Mouse (Mus musculus): ENCODE measurements at regions not wholly inside any gene's neighbourhood (a gene's known extent, or its start where the extent isn't known, plus 50 kb on each side); places are given as distances from the start of the nearest gene placed in this dataset.

- Histone ChIP-seq H3K27me3 (ENCODE audit: insufficient read depth, low read length) (no peaks in the 10 kb centered on the region; the same call in 1 of the 2 replicates), H3K36me3 (replicated peaks) (no peaks in the 10 kb centered on the region), H3K4me1 (ENCODE audit: insufficient read depth, low read depth, low read length) (no peaks in the 10 kb centered on the region), H3K4me3 (ENCODE audit: low read depth, low read length) (no peak overlapping the region), H3K9me3 (replicated peaks) (no peaks in the 10 kb centered on the region)
- ATAC-seq (ENCODE audit: extremely low read depth, insufficient number of reproducible peaks, low FRiP score, poor library complexity, severe bottlenecking) (no peak), DNase-seq (ENCODE audit: low spot score) (no peak)
- no peak for TF ChIP-seq CTCF (IDR thresholded peaks at IDR 0.05; ENCODE audit: low read depth, low read length)
- no peak for TF ChIP-seq TAL1 (conservative IDR thresholded peaks at IDR 0.05; ENCODE audit: low read depth, low read length)
- TF ChIP-seq GATA1 (IDR thresholded peaks at IDR 0.05; ENCODE audit: borderline replicate concordance, low read length), result no peak
- TF ChIP-seq POLR2AphosphoS5 (IDR thresholded peaks at IDR 0.05; ENCODE audit: insufficient replicate concordance, low read depth, low read length), result no peak
- no peak for TF ChIP-seq GATA2 (IDR thresholded peaks at IDR 0.05; ENCODE audit: borderline replicate concordance, low read depth, low read length)
Measured at GRCm38 (mm10) chr3:102310243-102310642, 105.8 kb upstream of the Vangl1 start.

GRCm38 (mm10) chr3:102309756-102310155, 105.3 kb upstream of the Vangl1 start:
- H3K4me3 ChIP-seq (ENCODE audit: low read depth, low read length), result no peak overlapping the region
- TF ChIP-seq GATA1 (IDR thresholded peaks at IDR 0.05; ENCODE audit: borderline replicate concordance, low read length) (no peak), GATA2 (IDR thresholded peaks at IDR 0.05; ENCODE audit: borderline replicate concordance, low read depth, low read length) (no peak)
- no peaks in the 10 kb centered on the region for H3K9me3 ChIP-seq (replicated peaks)
- ATAC-seq (ENCODE audit: extremely low read depth, insufficient number of reproducible peaks, low FRiP score, poor library complexity, severe bottlenecking), result no peak
- H3K4me1 ChIP-seq (ENCODE audit: insufficient read depth, low read depth, low read length), result no peaks in the 10 kb centered on the region
- H3K27me3 ChIP-seq (ENCODE audit: insufficient read depth, low read length), result no peaks in the 10 kb centered on the region; the same call in 1 of the 2 replicates
- no peaks in the 10 kb centered on the region for H3K36me3 ChIP-seq (replicated peaks)
- no peak for DNase-seq (ENCODE audit: low spot score)

GRCm38 (mm10) chr3:102307656-102308055, 103.2 kb upstream of the Vangl1 start:
- TF ChIP-seq CTCF (IDR thresholded peaks at IDR 0.05; ENCODE audit: low read depth, low read length), result no peak
- H3K9me3 ChIP-seq (replicated peaks), result no peaks in the 10 kb centered on the region
- no peak overlapping the region for H3K4me3 ChIP-seq (ENCODE audit: low read depth, low read length)
- peaks cover 3% of the 10 kb centered on the region; the same call in 1 of the 2 replicates for H3K27me3 ChIP-seq (ENCODE audit: insufficient read depth, low read length)
- no peak for DNase-seq (ENCODE audit: low spot score)
- ATAC-seq (ENCODE audit: extremely low read depth, insufficient number of reproducible peaks, low FRiP score, poor library complexity, severe bottlenecking), result no peak
- no peaks in the 10 kb centered on the region for H3K36me3 ChIP-seq (replicated peaks)
- no peaks in the 10 kb centered on the region for H3K4me1 ChIP-seq (ENCODE audit: insufficient read depth, low read depth, low read length)

- Histone ChIP-seq H3K9me3 (replicated peaks) (0 out of 2 replicates have a peak, but pooled peaks cover 3% of the 10 kb centered on the region), H3K36me3 (replicated peaks) (no peaks in the 10 kb centered on the region), H3K27me3 (ENCODE audit: insufficient read depth, low read length) (no peaks in the 10 kb centered on the region), H3K4me1 (ENCODE audit: insufficient read depth, low read depth, low read length) (no peaks in the 10 kb centered on the region), H3K4me3 (ENCODE audit: low read depth, low read length) (no peak overlapping the region)
- no peak for DNase-seq (ENCODE audit: low spot score)
- no peak for ATAC-seq (ENCODE audit: extremely low read depth, insufficient number of reproducible peaks, low FRiP score, poor library complexity, severe bottlenecking)
- no peak for TF ChIP-seq GATA1 (IDR thresholded peaks at IDR 0.05; ENCODE audit: borderline replicate concordance, low read length)
- no peak for TF ChIP-seq POLR2AphosphoS5 (IDR thresholded peaks at IDR 0.05; ENCODE audit: insufficient replicate concordance, low read depth, low read length)
- no peak for TF ChIP-seq CTCF (IDR thresholded peaks at IDR 0.05; ENCODE audit: low read depth, low read length)
- TF ChIP-seq GATA2 (IDR thresholded peaks at IDR 0.05; ENCODE audit: borderline replicate concordance, low read depth, low read length), result no peak
- no peak for TF ChIP-seq TAL1 (conservative IDR thresholded peaks at IDR 0.05; ENCODE audit: low read depth, low read length)
Measured at GRCm38 (mm10) chr3:102292385-102292784, 87.9 kb upstream of the Vangl1 start.

- ATAC-seq (ENCODE audit: extremely low read depth, insufficient number of reproducible peaks, low FRiP score, poor library complexity, severe bottlenecking), result no peak
- no peaks in the 10 kb centered on the region for H3K4me1 ChIP-seq (ENCODE audit: insufficient read depth, low read depth, low read length)
- no peaks in the 10 kb centered on the region for H3K9me3 ChIP-seq (replicated peaks)
- DNase-seq (ENCODE audit: low spot score), result no peak
- H3K27me3 ChIP-seq (ENCODE audit: insufficient read depth, low read length), result no peaks in the 10 kb centered on the region
- H3K36me3 ChIP-seq (replicated peaks), result no peaks in the 10 kb centered on the region
- H3K4me3 ChIP-seq (ENCODE audit: low read depth, low read length), result no peak overlapping the region
- TF ChIP-seq GATA2 (IDR thresholded peaks at IDR 0.05; ENCODE audit: borderline replicate concordance, low read depth, low read length) (no peak), GATA1 (IDR thresholded peaks at IDR 0.05; ENCODE audit: borderline replicate concordance, low read length) (no peak), CTCF (IDR thresholded peaks at IDR 0.05; ENCODE audit: low read depth, low read length) (no peak), POLR2AphosphoS5 (IDR thresholded peaks at IDR 0.05; ENCODE audit: insufficient replicate concordance, low read depth, low read length) (no peak), TAL1 (conservative IDR thresholded peaks at IDR 0.05; ENCODE audit: low read depth, low read length) (no peak)
Measured at GRCm38 (mm10) chr3:102281983-102282382, 77.5 kb upstream of the Vangl1 start.

GRCm38 (mm10) chr3:102276758-102277157, 72.3 kb upstream of the Vangl1 start:
- Histone ChIP-seq H3K9me3 (replicated peaks) (no peaks in the 10 kb centered on the region), H3K27me3 (ENCODE audit: insufficient read depth, low read length) (peaks cover 7% of the 10 kb centered on the region), H3K4me3 (ENCODE audit: low read depth, low read length) (no peak overlapping the region), H3K4me1 (ENCODE audit: insufficient read depth, low read depth, low read length) (no peaks in the 10 kb centered on the region), H3K36me3 (replicated peaks) (no peaks in the 10 kb centered on the region)
- no peak for TF ChIP-seq GATA1 (IDR thresholded peaks at IDR 0.05; ENCODE audit: borderline replicate concordance, low read length)
- ATAC-seq (ENCODE audit: extremely low read depth, insufficient number of reproducible peaks, low FRiP score, poor library complexity, severe bottlenecking) (no peak), DNase-seq (ENCODE audit: low spot score) (no peak)

GRCm38 (mm10) chr3:102276283-102276682, 71.8 kb upstream of the Vangl1 start:
- no peaks in the 10 kb centered on the region for H3K9me3 ChIP-seq (replicated peaks)
- TF ChIP-seq CTCF (IDR thresholded peaks at IDR 0.05; ENCODE audit: low read depth, low read length) (no peak), TAL1 (conservative IDR thresholded peaks at IDR 0.05; ENCODE audit: low read depth, low read length) (no peak), GATA1 (IDR thresholded peaks at IDR 0.05; ENCODE audit: borderline replicate concordance, low read length) (no peak), POLR2AphosphoS5 (IDR thresholded peaks at IDR 0.05; ENCODE audit: insufficient replicate concordance, low read depth, low read length) (no peak)
- DNase-seq (ENCODE audit: low spot score) (no peak), ATAC-seq (ENCODE audit: extremely low read depth, insufficient number of reproducible peaks, low FRiP score, poor library complexity, severe bottlenecking) (no peak)
- no peaks in the 10 kb centered on the region for H3K36me3 ChIP-seq (replicated peaks)
- H3K4me1 ChIP-seq (ENCODE audit: insufficient read depth, low read depth, low read length), result no peaks in the 10 kb centered on the region
- peaks cover 7% of the 10 kb centered on the region for H3K27me3 ChIP-seq (ENCODE audit: insufficient read depth, low read length)
- no peak overlapping the region for H3K4me3 ChIP-seq (ENCODE audit: low read depth, low read length)
